Mouse (Mus musculus) urinary bladder, postnatal 25 days (tissue): ENCODE results near the gene Lsm3.

Source experiments
- DNase-seq: peaks from one replicate; pipeline ENCODE4 v3.0.0; 2022; ENCODE audit warnings: low spot score

The Lsm3 gene

DNA sequence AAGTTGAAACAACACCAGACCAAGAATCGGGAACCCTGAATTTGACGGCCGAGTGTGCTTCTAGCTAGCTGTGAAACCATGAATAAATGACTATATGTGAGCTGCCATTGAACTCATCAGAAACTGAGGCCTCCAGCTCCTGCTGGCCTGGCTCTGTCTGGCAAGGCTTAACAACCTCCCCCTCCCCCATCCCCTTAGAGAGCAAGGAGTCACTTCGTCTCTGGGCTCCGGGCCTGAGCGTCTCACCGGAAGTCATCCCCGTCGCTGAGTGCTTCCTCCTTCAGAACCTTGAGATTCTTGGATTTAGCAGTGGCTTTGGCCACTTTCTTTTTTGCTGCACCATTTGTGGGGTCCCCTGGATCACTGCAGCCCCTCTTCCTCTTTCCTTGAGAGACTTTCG is 5.5 kb upstream of the Lsm3 start:
- no peak for DNase-seq

DNA sequence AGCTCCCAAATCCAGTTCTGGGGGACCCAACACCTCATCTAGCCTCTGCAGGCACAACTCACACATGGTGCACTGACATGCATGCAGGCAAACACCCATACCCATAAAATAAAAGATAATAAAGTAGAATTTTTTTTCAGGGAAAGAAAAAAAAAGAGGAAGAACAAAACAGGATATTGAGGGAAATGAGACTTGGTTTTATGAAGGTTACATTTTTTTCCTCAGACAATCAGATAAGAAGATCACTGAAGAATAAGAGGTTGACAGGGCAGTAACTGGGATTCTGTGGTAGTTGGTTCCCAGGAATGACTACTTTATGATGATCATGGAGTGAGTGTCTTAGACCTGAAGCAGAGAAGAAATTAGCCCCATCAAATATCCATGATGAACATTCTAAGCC is 1.6 kb upstream of the Lsm3 start:
- no peak for DNase-seq

DNA sequence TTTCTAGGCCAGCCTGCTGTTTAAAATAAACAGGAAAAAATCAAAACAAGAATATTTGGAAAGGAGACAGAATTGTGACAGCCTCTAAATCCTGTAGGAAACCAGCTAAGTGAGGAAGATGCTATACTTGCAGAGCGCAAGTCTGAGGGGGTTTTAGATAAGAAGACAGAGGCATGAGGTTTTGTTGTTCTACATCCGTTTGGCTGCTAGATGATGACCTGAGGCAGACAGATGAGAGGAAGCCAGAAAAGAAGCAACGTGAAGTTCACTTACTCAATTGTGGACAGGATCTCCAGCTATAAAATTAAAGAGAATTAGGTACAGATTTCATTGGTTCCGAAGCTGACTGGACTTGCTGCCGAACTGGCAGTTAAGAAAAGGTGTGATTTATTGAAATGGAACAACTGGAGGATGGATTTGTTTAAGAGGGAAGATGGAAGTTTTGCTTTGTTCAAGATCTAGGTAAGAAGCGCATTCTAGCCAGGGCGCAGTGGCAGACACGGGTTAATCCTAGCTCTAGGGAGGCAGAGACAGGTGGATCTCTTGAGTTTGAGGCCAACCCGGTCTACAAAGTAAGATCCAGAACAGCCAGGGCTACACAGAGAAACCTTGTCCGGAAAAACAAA is 878 bp upstream of the Lsm3 start:
- DNase-seq: no peak

DNA sequence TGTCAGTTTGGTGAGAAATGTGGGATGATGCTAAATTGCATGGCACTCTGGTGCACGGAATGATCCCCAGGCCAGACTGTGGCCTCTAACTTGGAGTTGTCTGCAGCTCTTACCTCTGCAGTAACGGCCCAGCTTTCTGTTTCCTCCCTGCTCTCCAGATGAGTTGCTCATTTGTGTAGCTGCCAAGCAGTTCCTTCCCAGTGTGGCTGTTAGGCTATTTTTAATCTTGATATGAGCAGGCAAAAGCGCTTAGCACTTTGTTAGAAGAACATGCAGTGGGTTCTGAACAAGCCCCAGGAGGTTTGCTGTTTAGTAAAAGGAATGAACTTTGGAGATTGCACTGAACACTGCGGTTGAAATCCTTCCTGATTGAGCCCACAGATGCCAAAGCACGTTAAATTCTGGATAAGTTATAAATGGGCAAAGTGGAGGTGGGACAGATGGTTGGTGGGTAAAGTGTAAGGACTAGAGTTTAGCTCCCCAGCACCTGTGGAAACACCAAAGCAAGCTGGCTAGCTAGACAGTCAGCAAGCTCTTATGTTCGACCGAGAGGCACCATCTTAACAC is 2.8 kb downstream of the Lsm3 start:
- no peak for DNase-seq

DNA sequence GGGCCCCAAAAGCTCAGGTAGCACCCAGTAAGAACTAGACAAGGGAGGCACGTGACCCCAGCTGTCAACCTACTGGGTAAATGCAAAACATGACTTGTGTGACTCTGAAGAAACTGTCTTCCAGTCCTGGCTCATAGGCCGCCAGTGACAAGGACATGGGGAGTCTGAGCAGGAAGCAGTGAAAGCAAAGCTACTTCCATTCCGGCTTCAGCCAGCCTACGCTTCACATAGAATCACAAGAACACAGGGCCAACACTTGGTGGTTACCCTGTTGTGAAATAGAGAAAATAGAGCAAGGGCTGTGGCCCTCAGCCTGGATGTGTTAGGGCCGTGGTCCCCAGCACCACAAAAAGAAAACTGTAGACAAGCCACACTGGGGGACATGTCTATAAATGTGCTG is 7.1 kb downstream of the Lsm3 start:
- no peak for DNase-seq

DNA sequence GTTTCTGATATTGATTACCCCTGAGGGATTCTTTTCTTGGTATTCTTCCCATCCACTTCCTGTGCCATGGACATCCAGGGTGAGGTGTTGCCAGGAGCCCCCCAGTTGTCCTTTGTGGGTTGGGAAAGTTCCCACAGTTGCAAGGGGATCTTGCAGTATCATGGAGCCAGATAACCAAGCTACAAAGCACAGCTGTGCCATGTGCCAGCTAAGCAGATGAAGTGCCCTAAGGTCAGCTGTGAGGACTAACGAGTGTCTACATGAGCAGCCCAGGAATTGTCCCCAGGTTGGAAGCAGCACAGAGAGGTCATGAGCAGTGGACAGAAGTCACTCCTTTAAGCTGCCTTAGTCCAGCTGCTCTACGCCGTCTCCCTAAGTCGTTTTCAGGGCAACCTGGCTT is 9.8 kb downstream of the Lsm3 start:
- no peak for DNase-seq

DNA sequence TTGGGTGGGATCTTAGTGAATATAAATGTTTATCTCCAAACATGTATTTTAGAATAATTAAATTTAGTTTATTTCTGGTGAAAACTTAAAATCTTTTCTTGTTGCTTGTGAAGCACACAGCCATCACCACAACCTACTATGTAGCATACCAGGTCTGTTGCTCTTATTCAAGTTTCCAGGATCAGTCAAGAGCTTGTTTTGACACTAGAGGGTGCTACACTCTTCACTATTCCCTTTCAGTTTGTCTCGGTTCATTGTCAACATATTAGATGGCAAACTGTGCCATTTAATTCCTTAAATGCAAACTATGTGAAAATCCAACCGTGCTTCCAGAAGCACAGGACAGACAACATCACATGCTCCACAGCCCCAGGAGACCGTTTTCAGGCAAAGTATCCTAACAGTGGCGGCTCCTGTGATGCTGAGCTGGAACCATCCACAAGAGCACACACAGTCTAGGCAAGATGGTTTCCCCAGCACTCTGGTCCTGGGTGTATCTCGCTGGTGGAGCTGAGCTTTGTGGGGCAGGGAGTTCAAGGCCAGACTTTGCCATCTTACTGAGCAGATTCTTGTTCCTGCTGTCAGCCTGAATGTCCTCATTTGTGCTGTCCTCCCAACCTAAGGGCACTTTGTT is 11.6 kb downstream of the Lsm3 start:
- DNase-seq: no peak

DNA sequence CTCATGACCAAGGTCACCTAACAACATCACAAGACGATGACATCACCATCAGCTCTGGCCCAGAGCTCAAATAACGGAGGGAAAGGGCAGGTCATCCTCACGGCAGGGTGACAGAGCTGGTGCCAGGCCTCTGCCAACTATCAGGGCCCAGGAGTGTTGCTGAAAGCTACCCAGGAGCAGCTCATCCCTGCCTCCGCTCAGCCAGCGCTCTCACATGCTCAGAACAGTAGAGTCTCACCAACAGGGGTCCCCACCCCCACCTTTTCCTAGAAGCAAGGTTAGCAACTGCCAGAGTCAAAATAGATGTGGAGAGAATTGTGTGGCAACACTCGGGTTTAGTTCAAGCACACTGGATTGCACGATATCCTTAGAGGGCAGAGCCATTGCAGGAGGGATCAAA is 12.5 kb downstream of the Lsm3 start:
- DNase-seq: no peak

DNA sequence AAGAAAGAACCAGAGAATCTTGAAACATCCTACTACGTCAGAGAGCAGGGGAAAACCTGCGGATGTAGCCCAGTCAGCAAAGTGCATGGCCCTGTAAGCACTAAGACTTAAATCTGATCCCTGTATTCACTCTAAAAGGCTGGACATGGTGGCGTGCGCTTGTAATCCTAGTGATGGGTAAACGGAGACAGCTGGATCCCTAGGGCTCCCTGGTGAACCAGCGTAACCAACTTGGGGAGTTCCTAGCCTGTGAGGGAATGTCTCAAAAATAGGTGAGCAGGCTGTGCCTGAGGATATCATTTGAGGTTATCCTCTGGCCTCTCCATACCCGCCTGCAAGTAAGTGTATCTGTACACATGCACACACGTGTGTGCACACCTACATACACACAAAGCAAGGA is 14.9 kb downstream of the Lsm3 start:
- no peak for DNase-seq

DNA sequence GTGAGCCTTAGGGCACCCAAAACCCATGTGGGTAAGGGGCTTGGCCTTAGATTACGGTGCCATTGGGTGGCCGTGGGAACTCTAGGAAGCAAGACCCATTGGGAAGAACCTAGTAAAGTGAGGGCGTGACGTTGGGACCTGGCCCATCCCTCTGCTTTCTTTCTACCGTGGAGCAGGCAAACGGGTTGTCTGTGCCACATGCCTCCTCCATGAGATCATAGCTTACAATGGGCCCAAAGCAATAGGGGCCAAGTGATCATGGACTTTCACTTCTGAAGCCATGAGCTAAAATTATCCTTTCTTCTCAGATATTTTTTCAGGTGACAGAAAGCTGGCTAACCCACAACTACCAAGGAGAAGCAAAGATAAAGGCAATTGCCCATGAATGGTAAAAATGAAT is 15.5 kb downstream of the Lsm3 start:
- no peak for DNase-seq

DNA sequence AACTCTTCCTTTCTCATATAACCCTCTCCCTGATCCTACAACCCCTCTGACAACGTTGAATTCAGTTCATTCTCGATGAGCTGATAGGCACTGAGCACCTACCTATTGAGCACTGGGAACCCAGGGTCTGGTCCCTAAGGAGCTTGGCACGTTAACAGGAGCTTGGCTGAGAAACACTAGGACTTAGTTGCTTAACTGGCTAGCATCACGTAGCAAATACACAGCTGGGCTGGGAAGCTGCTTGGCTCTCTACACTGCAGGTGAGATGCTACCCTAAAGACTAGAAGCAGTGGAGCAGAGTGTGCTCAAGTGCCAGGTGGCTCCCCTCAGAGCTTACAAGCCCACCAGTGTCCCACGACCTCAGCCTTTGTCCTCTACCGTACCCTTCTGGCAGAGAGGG is 16.9 kb downstream of the Lsm3 start:
- DNase-seq: no peak

DNA sequence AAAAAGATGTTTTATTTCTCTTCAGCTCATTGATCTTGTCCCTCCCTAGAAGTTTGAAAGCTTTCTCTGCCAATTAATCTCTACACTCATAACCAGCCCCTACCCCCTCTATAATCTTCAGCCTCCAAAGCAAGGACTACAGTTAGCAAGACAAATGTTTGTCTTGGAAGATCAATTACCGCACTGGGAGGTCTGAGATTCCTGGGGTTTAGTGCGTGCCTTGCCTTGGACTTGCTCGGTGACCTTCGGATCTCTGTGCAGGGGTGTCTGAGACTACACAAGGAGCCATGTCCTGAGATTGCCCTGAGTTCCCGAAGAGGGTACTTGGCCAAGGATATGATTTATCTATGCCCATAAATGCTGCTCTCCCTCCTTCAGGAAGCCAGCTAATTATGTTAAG is 17.6 kb downstream of the Lsm3 start:
- DNase-seq: no peak

DNA sequence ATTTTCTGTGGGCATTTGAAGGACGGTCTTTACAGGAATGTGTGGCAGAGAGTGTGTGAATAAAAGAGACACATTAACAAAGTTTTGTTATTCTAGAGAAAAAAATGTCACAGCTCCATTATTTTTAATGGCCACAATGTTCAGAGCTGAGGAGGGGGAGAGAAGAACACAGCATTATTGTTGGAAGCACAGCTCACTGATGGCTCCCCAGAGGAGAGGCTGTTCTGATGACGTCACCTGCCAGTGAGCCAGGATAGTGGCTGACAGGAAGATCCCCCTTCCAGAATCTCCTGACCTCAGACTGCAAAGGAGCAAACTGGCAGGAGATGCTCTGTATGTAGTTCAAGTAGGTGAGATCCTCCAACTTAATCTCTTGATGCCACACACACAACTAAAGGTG is 18.0 kb downstream of the Lsm3 start:
- DNase-seq: no peak

DNA sequence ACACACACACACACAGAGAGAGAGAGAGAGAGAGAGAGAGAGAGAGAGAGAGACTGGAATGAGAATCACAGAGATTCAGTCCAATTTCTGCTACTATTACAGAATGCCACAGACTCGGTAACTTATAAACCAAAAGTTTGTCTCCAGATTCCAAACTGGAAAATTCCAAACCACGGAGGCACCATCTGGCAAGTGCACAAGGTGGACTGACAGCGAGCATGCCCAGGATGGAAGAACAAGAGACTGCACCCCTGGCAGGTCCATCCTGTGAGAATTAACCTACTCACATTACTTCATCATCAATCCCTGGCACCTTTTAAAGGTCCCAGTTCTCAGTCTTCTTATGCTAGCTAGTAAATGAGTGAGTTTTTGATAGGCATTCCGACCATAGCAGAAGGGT is 18.5 kb downstream of the Lsm3 start:
- no peak for DNase-seq

DNA sequence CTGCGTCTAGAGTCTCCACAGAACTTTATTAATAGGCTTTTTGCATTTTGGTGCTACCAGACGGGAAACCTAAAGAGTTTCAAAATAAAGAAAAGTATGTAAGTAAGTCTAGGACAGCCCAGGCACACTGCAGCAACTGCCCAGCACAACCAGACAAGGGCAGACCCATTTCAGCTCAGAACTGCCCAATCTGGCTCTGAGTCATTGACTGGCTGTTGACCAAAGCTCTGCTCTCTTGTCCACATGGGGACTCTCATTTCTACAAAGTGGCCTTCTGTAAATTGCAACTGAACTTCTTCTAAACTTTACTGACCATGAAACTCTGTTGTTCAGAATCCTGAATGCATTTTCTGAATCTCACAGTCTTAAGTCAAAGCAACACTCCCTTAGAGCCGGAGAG is 19.5 kb downstream of the Lsm3 start:
- DNase-seq: no peak

DNA sequence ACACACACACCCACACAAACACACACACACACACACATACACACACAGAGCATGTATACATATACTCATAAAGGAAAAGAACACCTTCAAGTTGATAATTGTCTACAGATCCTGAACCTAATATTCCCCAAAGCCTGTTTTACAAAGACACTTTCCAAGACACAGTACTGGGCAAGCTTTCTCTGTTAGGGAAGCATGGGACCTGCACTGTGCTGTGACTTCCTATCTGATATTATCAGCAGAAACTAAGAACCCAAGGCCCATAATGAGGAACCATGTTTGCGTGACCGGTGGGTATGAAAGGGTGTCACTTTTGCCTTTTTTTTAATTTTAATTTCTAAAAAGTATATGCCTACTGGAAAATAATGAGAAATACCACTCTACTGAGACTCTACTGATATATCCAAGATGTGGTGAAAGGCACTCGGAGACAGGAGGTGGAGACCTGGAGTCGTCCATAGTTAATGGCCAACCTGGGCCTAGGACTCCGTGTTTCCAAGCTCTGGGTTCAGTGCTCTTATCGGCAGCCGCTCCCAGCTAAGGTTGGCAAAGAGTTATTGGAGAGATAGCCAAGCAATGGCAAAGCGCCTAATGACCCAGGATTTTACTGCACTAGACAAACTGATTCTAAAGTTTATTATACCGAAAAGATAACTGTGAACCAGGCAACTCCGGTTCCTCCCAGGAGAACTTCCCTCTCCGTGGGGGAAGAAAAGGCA is 20.5 kb downstream of the Lsm3 start:
- no peak for DNase-seq

DNA sequence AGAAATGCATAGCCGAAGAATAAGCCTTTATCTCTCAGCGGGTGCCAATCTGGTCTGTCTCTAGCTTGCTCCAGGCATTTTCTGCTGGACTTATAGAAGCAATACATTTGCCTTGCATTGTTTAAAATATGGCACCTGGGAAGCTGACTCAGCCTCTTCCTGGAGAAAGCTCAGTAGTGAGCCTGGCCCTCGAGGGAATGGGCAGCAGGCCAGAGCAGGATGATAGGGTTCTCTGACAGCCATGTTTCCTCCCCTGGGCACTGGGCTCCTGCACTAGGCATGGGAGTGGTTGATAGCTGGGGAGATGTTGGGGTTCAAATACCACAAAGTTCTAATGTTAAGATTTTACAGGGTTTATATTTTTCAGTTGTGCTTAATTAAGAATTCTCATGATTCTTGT is 25.5 kb downstream of the Lsm3 start:
- DNase-seq: no peak

DNA sequence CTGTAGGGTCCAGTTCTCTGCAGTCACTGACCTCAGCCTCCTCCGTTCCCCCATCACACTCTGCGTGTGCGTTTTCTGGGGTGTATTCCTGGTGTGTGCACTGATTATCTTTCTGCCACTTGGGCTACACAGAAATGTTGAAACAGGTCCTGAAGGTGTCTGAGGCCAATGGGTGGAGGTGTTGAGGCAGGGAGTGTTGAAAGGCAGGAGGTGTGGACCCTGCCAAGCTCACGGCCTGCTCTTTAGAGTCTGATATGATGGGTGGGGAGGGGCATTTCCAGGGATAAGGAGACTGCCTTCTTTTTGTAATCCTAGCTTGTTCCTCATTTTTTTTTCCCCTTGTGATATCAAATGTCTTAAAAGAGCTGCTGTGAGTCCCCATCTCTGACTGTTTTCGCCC is 27.3 kb downstream of the Lsm3 start:
- no peak for DNase-seq

DNA sequence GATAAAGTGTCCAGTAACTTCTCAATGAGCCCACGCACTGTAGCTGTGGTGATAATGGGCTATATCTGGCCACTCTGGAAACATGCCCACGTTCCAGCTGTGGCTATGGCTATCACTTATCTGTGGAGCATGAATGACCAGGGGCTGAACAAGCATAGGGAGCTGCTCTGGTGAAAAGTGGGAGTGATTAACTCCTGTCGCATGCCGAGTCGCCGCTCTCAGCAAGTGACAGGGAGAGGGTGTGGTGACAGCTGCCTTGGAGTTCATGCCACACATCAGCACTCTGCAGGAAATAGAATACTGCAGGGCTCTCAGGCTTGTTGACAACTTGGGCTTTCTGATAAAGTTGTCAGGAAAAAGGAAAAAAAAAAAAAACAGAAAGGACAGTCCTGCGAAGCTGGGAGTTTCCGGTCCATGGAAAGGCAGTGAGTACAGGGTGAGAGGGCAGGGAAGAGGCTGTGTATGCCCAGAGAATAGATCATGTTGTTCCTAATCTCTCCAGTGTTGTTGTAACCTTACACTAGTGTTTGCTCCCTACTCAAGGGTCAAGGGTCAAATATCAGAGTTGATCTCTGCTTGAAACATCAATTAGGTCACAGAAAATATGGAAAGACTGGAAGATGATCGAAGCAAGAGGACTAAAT is 30.6 kb downstream of the Lsm3 start:
- no peak for DNase-seq

DNA sequence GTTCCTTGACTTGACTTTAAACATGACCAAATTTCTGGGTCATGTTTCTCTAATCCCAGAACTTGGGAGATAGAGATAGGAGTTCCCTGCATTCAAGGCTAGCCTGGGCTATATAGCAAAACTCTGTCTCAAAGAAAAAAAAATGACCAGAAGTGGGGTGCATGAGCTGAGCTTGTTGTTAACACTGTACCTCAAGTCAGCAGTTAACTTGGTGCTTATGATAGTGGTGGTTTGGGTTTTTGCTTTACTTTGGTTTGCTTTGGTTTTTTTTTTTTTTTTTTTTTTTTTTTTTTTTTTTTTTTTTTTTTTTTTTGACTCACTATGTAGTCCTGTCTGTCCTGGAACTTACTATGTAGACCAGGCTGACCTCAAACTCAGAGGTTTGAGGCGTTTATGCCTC is 31.6 kb downstream of the Lsm3 start:
- no peak for DNase-seq

DNA sequence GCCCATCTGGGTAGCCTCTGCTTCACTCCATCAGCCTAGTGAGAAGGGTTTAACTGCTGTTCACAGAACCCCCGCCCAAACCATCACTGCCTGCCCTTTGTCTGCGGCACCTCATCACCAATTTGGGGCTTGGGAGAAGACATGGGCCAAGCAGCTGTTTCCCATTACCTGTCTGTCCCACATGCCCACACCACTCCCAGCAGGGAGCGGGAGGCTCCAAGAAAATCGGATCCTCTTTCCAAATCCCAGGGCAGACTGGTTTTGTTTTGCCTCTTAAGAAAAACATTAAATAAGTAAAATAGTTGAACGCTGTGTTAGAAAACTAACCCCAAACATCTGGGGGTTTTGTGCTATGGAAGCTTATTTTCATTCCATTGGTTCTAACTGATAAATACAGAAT is 33.9 kb downstream of the Lsm3 start:
- no peak for DNase-seq

DNA sequence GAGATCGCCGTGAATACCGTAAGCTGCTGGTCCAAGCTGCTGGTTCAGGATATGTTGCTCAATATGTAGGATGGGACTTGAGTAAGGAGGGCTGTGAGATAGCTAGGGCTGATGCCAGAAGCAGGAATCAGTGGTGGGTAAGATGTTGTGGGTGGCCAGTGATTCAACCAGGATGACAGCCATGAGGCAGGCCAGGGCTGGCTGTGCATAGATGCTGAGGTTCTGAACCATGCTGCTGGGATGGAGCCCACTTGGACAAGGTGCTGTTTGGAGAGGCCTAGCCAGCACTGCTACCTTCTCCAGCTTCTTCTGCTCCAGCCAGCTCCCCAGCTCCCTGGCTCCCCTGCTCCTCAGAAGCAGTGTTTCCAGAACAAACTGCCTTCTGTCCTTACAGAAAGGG is 35.9 kb downstream of the Lsm3 start:
- no peak for DNase-seq

DNA sequence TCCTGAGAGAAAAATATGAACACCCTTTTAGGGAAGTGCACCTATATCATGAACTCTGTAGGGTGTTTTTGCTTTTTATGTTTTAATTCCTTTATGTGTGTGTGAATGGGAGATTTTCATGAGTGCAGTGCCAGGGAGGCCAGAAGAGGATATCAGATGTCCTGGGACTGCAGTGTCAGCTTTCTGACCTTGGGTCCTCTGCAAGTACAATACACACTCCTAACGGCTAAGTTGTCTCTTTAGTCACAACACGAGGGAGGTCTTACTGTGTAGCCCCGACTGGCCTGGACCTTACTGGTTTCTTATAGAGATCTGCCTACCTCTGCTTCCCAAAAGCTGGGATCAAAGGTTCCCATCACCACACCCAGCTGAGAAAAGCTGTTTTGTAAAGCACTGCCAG is 37.0 kb downstream of the Lsm3 start:
- DNase-seq: no peak
